Mouse (Mus musculus) layer of hippocampus, adult 18-20 months (tissue): Measurements from ENCODE around the gene Stat6. TPM values are rescaled to one million over a fixed set of nuclear protein-coding genes. Genes with fewer than 3 reads are reported as not detected.

Experiments
- DNase-seq, 2 experiments: peaks; one replicate each; pipeline ENCODE4 v3.0.0; 2022; ENCODE audit warnings: low spot score in 2 of 2
- total RNA-seq, 2 experiments: library from RNA; stranded (reverse); gene quantifications; 2 replicates each; pipeline ENCODE4 v1.2.3; 2021

The Stat6 gene
- total RNA-seq, 2 experiments from 2014 or later: 5.7 to 7.3 TPM

DNA sequence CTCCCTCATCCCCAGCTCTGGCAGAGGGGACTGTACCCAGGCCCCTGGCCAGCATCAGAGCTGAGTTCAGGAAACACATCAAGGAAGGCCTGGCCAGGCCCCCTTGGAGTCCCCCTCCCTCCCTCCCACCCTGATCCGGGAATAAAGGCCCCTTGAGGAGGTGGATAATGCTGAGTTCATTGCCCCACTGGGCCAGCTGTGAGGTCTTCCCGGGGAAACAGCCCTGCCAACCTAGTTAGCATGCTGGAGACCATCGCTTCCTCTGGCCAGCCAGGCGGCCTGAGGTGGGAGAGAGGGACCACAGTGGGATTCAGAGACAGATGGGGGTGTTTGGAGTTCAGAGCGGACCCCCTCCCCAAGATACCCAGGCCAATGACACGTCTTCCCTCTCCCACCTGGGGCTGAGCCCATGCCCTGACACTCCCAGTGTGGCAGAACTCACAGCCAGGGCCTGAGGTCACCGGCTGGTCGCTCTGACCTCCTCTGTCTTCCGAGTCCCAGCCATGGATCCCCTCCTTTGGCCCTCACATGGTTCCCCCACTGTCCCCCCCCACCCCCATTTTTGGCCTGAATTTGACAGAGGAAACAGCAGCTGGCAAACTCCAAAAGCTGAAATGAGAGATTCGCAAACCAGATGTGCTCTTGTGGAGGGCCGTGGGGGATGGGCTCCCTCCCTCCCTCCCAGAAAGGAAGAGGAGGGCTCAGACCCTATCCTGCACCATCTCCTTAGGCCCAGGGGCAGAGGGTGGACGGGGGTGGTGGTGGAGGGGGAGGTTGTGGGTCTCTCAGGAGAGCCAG, 28.4 kb upstream of the Stat6 start:
- DNase-seq: no peak

DNA sequence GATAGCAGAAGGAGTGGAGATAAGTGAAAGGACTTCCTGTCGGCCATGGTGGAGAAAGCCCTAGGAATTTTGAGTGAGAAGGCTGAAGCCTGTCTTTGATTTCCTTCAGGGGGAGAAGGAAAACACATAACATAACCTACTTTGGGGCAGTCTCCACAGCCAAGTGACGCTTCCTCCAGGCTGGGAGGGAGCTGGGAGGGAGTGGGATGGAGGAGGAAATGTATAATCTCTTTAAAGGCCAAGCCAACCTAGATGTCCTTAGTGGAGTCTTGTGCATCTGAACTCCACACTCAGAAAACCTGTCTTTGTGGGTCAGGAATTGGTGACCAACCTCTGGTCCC, 27.8 kb upstream of the Stat6 start:
- no peak for DNase-seq

DNA sequence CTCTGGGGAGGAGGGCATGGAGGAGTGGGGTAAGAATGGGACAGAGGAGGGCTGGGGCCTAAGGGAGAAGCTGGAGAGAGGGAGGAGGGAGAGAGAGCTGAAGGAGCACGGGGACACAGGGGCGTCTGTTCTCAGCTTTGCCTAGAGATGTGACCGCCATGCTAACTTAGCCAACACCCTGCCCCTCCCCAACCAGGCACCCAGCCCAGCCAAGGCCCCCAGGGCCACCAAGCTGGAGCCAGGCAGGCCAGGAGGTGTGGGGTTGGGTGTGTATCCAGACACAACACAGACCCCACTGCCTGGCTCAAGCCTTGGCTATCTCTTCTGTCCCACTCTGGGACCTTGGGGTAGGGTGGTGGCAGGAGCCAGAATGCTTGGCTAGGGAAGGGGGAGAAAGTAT, 27.2 kb upstream of the Stat6 start:
- no peak for DNase-seq

DNA sequence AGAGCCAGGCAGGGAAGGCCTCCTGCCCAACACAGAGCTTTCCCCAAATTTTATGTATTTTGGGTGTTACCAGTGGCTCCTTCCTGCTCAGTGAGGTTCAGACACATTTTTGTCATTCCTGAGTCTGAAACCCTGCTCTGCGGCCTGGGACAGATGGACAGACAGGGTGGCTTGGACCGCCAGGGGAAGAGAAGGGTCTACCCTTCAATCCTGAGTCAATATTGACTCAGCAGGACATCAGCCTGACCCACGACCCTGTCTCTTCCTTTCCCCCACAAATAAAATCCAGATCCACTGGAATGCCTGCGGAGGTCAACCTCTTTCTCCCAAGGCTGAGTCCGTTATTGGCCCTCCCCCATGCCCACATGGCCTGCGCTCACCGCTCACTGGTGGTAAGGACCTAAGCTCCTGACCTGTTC, 26.5 kb upstream of the Stat6 start:
- no peak for DNase-seq

DNA sequence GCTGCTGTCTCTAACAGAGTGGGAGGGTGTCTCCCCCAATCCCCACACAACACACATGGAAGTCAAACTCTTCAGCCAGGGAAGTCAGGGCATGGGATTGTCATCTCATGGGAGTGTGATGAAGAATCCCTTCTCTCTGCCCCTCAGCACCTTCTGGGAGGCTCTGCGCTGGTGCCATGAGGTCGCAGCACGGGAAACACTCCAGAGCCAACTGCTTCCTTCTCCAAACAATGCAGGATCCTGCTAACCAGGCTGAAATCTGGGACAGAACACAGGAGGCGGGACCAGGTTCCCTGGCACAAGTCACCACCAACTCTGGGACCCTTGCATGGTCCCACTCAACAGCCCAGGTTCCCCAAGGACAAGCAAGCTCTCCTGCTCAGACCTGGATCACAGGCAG, 25.5 kb upstream of the Stat6 start:
- no peak for DNase-seq

DNA sequence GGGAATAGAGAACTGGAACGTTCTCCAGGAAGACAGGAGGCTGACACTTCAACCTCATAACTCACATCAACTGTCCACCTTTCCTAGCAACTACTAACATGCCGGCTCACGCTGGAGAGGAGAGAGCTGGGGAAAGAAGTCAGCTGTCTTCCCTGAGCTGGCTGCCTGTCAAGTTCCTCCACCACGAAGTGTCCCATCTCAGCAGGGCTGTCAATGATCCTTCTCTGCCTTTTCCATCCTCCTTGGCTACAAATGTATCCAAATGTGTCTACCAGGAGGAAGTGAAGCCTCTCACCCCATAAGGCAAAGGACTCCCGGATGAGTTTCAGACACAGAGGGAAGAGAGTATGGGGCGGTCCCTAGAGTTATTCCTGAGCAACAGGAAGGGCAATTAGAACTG, 24.6 kb upstream of the Stat6 start:
- no peak for DNase-seq

DNA sequence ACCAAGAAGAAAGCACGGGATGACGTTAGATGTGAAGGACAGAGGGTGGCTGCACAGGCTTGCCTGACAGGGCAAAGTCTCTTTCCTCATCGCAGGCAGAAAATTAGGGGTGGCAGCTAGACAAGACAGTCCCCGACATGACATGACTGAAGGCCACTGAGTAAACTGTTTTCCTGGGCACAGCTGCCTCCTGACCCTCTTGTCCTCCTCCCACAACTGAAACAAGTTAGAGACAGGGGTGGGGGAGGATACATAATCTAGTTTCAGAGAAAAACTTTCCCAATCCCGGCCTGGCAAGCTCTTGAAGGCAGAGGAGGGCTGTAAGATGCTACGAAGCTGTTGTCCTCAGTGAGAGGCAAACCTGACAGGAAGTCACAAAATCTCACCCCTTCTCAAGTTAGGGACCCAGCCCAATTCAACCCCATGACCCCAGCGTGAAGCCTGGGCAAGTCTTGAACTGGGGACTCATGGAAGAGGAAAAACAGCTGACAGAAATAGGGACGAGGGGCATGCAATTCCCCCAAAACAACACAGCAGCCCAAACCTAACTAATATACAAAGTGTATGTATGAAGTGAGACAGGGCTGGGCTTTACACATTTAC, 23.6 kb upstream of the Stat6 start:
- no peak for DNase-seq

DNA sequence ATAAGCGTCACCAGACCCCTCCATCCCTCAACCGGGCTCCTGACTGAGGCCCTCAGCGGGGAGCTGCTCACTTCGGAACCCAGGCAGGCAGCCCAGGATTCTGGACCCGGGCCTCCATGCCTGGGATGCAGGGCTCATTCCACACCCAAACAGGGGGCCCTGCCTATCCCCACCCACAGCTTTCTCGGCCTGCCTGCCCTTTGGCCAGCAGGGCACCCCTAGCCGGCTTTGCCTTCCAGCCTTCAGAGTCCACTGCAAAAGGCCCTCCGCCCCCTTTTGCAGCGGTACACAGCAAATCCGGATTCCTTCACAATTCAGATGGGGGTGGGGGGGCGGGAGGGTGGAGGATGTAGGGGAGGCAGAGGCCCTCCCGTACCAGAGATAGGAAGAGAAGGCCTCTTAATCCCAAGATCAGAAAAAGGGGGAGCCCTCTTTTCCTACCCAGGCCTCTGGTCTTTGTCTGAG, 22.8 kb upstream of the Stat6 start:
- DNase-seq: no peak

DNA sequence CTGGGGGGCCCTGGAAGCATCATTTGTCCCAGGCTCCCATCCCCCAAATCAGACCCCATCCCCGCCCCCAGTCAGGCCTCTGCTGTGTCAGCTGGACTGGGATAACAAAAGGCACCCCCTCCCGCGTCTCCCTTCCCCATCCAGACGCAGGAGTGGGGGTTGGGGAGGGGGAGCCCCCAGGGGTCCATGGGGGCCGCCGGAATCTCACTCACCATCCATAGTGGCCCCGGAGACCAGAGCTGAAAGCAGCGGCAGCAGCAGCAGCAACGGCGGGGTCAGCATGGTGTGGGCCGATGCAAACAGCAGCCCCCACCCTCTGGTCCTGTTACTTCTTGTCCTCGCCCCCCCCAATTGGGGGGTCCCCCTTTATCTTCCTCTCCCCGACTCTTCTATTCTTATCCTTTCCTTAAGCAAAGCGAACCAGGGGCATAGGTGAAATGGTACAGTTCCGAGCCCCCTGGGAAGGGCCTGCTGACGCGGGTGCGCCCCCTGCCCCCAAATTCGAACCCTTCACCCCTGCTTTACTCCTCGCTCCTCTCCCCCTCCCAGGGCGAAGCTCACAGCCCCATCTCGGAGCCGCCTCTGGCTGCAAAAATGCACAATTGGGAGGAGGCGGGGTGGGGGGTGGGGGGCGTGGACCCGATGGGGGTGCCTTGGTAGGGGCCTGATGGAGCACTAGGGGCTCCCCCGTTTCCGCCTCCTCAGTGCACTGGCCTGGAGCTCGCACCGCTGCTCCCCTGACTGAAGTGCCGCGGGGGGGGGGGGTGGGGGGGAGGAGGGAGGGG, 22.2 kb upstream of the Stat6 start, which contains the start of gene Lrp1:
Gene Lrp1, minus strand, starts transcription at position 743 of the 785 bp plus-strand sequence.
- DNase-seq: no peak

DNA sequence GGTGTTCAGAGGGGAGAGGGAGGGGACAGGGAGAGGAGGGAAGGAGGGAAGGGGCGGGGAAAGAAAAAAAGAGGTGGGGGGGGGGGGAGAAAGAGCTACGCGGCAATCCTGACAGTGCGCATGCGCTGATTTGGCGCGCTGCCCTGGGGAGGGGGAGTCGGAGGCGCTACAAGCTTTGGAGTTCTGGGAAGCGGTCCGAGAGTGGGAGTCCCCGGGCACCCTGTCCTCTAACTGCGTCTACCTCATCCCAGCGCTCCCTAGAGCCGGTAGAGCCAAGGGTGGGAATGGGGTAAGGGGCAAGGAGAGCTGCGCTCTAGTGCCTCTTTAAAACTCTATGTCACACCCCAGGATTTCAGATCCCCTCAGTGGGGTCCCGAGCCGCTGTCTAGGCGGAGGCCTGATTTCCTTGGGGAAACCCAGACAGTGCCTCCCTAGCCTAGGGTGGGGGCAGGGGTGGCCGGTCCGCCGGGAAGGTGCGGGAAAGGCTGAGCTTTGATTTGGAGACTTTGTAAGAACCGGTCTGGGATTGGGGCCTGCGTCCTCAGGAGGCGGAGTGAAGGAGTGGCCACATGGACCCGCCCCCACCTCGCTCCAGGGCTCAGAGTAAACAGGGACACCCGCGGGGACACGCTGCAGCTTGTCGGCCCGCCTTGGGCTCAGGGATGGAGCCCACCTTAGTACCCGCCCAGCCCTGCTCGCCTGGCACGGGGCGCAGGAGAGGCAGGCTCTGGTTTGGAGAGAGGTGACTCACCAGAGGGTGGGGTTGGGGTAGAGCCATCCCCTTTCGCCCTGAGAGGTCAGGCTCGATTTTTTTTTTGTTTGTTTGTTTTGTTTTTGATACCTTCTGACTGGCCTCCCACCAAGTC, 21.4 kb upstream of the Stat6 start:
- DNase-seq: peak; percentile 83 to 89

DNA sequence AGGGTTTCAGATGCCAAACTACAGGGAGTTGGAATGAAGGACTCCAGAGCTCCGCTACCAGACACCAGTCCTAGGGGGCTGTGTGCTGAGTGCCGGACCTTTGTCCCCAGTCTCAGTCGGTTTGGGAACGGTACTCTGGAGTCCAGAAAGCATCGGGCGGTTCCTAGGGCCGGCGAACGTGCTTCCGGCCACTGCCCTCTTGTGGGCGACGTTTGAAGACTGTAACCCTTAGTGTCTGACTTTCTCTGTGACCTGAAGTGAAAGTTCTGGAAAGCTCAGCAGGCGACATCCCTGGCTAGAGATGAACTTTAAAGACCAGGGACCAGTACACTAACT, 20.8 kb upstream of the Stat6 start:
- no peak for DNase-seq

DNA sequence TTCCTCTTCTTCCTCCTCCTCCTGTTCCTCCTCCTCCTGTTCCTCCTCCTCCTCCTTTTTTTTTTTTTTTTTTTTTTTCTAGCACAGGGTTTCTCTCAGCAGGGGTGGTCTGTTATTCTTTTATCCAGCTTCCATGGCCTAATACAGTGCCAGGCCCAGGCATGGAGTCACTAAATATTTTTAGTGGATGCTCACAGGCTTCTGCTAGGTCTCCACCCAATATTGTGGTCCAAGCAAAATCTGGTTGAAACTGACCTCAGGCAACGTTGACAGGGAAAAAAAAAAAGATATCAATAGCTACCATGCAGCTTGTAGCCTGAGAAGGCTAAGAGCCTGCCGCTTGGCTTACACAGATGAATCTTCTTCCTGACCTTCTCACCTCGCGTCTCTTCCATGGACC, 20.1 kb upstream of the Stat6 start:
- DNase-seq: no peak

DNA sequence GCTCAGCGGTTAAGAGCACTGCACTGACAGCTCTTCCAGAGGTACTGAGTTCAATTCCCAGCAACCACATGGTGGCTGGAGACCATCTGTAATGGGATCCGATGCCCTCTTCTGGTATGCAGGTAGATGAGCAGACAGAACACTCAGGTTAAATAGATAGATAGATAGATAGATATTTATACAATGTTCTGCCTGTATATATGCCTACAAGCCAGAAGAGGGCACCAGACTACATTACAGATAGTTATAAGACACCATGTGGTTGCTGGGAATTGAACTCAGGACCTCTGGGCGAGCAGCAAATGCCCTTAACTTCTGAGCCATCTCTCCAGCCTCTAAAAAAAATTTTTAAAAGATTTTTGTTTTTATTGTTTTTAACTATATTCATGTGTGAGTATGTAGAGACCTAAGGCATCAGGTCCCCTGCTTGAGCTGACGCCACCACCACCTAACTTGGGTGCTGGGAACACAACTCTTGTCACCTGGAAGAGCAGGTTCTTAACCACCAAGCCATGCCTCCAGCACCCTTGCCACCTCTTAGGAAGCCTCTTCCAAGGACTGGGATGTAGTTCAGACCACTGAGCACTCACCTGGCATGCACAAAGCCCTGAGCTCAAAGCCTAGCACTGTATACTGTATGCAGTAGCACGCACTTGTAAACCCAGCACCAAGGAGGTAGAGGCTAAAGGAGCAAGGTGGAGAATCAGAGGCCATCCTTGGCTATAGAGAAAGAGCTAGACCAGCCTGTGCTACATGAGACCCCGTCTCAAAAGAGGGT, 19.2 kb upstream of the Stat6 start:
- no peak for DNase-seq

DNA sequence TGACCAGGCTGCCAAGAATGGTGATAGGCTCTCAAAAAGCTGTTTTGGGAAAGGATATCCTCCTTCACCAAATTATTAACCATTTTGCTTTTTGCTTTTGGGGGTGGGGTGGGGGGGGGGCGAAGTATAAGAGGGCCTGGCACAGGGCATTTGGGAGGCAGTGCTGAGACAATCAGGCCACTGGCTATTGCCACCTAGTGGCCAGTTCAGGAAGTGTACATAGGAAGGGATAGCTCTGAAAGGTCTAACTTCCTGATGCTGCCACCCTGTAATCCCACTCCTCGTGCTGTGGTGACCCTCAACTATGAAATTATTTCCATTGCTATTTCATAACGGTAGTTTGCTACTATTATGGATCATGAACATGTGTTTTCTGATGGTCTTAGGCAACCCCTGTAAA, 16.4 kb upstream of the Stat6 start:
- DNase-seq: no peak

DNA sequence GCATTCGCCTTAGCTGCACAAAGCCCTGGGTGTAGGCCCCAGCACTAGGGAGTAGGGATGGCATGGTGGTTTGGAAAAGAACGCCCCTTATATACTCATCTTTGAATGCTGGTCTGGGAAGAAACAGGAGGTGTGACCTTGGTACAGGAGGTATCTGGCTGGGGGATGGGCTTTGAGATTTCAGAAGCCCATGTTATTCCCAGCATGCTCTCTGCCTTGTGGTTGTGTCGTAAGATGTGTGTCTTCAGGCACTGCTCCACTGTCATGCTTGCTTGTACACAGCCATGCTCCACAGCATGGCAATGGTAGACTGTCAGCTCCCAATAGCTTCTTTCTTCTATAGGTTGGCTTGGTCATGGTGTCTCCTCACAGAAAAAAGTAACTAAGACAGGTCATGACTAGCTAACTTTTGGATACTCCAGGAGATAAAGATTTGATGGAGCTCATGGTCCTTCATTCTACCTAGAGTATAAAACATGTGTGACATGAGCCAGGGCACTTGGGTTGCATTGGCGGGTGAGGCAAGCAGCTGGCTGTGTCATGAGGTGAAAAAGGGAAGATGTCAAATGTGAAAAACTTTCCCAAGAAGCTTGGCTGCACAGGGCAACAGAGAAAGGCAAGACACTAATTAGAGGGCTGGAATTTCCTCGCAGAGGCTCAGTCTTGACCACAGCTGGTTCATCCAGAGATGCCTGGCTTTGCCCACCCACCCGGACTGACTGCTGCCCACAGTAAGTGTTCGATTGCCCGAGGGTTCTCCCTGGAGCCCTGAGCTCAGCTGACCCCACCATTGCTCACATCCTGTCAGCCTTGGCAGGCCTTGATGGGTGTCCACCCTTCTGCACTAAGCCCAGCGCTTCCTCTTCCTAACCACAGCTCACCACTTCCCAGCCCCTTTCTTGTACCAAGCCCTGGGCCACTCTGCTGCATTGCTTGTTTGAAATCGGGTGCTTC, 11.2 kb upstream of the Stat6 start:
- DNase-seq: no peak

DNA sequence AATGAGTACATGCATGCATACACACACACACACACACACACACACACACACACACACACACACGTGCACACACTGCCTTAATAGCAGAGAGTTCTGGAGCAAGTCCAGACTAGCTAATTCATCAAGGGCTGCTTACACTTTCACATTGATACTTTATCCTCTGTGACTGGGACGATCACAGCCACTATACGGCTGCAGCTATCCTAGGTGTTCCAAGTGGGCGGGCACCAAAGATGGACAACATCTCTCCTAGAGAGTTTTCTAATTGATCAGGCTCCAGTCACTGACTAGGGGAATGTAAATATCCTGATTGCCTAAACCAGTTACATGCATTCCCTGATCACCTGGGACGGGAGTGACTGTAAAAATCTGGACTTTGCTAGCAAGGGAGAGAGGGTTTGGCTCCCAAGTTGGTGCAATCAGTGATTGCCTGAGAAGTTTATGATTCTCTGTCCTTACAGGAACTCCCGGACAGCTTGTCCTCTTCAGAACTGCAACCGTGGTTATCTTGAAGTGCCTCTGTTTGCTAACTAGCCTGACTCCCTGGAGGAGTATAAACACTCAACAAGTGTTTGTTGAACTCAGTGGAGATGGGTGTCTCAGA, 10.0 kb upstream of the Stat6 start:
- no peak for DNase-seq

DNA sequence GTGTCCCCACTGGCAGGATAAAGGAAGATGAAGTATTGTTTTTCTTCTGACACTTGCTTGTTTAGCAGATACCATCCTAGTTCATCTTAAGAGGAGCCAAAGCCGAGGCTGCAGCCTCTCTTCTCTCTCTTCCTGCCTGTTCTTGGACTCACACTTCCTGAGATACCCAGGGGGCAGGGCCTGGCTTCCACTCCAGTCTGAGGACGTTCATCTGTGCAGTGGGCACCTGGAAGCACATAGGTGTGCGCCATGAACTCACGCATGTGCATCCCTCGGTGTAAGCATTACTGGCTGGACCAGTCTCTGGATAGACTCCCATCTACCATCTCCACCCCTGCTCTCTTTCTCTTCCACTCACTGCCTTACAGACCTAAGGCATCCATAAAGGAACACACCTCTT, 2.4 kb upstream of the Stat6 start:
- DNase-seq: no peak

DNA sequence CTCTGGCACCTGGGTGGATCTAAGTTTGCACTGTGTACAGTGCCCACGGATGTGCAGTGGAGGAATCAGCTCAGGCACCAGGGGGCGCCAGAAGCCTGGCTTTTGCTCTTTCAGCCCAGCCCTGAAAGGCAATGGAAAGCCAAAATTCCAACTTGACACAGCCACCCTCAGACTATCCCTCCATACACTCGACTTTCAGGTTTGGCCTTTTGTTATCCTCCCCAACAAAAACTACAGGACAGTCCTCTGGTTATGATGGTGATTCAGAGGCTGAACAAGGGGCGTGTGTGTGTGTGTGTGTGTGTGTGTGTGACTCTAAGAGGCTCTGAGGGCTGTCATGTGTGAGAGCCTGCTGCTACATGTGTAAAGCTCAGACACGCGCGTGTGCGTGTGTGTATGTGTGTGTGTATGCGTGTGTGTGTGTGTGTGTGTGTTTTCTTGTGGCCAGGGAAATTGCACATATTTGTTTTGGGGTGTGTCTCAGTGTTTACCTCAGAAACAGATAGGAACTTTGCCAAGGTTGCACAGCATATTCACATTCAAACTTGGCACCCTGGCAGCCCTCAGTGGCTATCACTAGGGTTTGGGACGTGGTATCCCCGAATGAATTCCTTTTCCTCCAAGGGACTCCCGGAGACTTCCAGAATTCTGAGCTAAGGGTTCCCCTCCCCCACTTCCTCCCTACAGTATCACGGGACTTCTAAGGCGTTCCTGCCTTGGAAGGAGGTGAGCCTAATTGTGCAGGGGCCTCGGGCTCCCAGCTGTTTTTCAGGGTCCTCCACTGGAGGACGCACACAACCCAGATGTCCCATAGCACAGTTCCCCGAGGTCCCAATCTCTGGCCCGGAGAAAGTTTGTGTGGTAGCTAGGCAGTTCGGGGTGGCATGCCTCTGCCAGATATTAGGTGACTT, 670 bp upstream of the Stat6 start:
- peak in 1 of 2 experiments; percentile 91 for DNase-seq
